Mouse (Mus musculus) erythroblast, embryonic 14.5 days (primary cell): ENCODE results near the gene Grik4. TPM values are rescaled to one million over a fixed set of nuclear protein-coding genes. Genes with fewer than 3 reads are reported as not detected.

ENCODE experiments used
- H3K27me3 ChIP-seq: 2 replicates; pipeline ENCODE4 v1.6.1; 2012; ENCODE audit warnings: inconsistent platforms; ENCODE audit not compliant: control insufficient read depth
- H3K36me3 ChIP-seq: 2 replicates; pipeline ENCODE4 v1.6.1; 2012; ENCODE audit warnings: mild to moderate bottlenecking, inconsistent platforms; ENCODE audit not compliant: control insufficient read depth
- H3K4me1 ChIP-seq: 2 replicates; pipeline ENCODE4 v1.6.1; 2012; ENCODE audit warnings: inconsistent platforms; ENCODE audit not compliant: control insufficient read depth
- H3K4me3 ChIP-seq: replicated peaks from 2 replicates; pipeline ENCODE3; 2012; ENCODE audit warnings: moderate library complexity, mild to moderate bottlenecking, inconsistent platforms
- H3K9me3 ChIP-seq: 2 replicates; pipeline ENCODE4 v1.6.1; 2012; ENCODE audit warnings: low read length, inconsistent platforms, mixed read lengths; ENCODE audit not compliant: control insufficient read depth
- GATA1 ChIP-seq: IDR thresholded peaks from 2 replicates; pipeline ENCODE4 v1.6.1; 2012; ENCODE audit warnings: low read length, inconsistent platforms, mixed read lengths
- TAL1 ChIP-seq: IDR thresholded peaks from 3 replicates; pipeline ENCODE4 v1.6.1; 2012; ENCODE audit warnings: low read length, inconsistent platforms, mixed read lengths
- polyA plus RNA-seq: library from polyadenylated mRNA; stranded (reverse); fragments of >175 nt; gene quantifications from 2 replicates; pipeline ENCODE4 v1.2.3, GENCODE M21; 2012

Grik4 gene
- polyA plus RNA-seq, 1 experiment: not detected

DNA sequence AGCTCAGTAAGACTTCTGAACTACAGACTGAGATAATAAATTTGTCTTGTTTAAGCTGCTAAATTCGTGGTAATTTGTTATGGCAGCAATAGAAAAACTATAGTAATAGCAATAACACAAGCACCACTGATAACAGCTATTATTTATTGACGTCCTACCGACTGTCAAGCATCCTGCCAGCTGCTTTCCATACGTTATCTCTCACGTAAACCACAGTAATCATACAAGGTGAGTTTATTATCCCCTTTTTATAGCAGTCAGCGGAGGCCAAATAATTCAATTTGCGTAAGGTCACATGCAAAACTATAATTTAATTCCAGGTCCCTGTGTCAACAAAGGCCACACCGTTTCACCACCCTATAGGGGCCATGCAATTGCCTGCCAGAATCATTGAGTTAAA is 147.0 kb downstream of the Grik4 start:
- Histone ChIP-seq H3K4me1 (no peaks in the 10 kb centered on the region), H3K27me3 (no peaks in the 10 kb centered on the region), H3K4me3 (no peak overlapping the region), H3K9me3 (no peaks in the 10 kb centered on the region), H3K36me3 (no peaks in the 10 kb centered on the region)
- no peak for TF ChIP-seq GATA1
- TF ChIP-seq TAL1: no peak

DNA sequence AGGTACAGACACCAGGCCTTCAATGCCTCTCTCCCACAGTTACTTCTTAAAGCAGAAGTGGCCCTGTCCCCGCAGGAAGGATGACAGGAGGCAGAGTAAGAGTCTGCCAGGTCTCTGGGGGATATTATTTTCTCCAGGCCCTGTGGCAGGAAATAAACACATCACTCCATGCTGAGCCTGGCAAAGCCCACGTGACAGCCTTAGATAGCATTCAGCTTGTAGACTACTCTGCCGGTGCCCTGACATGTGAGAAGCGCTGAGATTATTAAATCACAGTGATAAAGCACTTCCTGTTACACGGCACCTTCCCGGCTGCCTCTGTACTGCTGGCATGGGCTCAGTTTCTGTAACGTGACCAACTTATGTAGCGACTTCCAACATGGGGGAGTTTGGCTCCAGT is 148.4 kb downstream of the Grik4 start:
- Histone ChIP-seq H3K36me3 (no peaks in the 10 kb centered on the region), H3K9me3 (no peaks in the 10 kb centered on the region), H3K4me1 (no peaks in the 10 kb centered on the region), H3K27me3 (no peaks in the 10 kb centered on the region), H3K4me3 (no peak overlapping the region)
- no peak for TF ChIP-seq TAL1
- no peak for TF ChIP-seq GATA1

DNA sequence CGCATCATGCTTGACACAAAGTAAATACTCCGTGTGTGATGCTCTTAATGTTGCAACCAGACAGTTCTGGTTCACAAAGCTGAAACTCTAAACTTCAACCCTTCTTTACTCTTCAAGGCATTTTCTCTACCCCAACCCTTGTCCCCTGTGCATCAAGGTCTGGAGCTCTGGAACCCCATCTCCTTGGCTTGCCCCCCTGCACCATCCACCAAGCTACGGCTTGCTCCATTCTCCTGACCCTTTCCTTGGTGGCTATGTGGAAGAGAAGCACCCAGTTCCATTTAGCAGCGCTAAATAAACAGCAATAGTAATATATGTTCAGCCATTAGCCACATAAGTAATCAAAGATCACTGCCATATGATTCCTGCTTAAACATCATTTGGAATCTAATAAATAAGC is 150.3 kb downstream of the Grik4 start:
- H3K36me3 ChIP-seq: no peaks in the 10 kb centered on the region
- H3K4me3 ChIP-seq: no peak overlapping the region
- no peaks in the 10 kb centered on the region for H3K9me3 ChIP-seq
- no peaks in the 10 kb centered on the region for H3K4me1 ChIP-seq
- no peak for TF ChIP-seq GATA1
- TF ChIP-seq TAL1: no peak
- H3K27me3 ChIP-seq: no peaks in the 10 kb centered on the region

DNA sequence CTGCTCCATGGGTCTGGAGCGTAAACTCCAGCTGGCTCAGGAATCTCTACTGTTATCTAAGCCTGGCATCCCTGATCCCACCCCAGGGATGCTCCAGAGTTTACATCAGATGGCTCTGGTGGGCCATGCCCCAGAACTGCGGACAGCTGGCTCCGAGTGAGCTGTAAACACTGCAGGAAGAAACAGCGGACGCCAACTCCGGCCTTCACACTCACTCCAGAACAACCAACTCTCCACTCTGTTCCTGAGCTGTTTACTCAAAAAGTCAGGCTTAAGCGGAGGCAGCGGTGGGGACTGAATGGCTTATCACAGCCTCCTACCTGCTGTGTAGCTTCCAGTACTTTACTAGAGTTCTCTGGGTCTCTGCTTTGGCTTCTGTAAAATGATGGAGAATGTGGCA is 150.7 kb downstream of the Grik4 start:
- H3K27me3 ChIP-seq: no peaks in the 10 kb centered on the region
- TF ChIP-seq GATA1: no peak
- no peak for TF ChIP-seq TAL1
- H3K4me1 ChIP-seq: no peaks in the 10 kb centered on the region
- H3K36me3 ChIP-seq: no peaks in the 10 kb centered on the region
- no peak overlapping the region for H3K4me3 ChIP-seq
- H3K9me3 ChIP-seq: no peaks in the 10 kb centered on the region

DNA sequence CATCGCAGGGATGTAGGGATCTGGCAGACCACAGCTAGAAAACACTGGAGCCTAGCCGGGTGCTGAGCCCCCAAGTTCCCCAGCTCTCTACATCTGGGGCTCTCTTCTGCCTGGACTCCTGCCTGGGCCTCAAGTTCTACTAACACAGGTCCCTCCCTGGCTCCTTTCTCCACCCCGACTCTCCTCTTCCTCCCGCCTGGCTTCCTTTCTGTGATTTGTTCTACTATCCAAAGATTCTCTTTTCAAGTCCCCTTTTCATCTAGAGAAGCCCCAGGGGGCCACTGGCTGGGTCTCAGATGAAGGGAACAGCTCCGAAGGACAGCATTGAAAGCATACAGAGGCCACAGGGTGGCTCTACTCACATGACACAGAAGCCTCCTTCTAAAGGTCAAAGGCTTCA is 151.9 kb downstream of the Grik4 start:
- no peak for TF ChIP-seq TAL1
- TF ChIP-seq GATA1: no peak
- Histone ChIP-seq H3K4me3 (no peak overlapping the region), H3K9me3 (no peaks in the 10 kb centered on the region), H3K36me3 (no peaks in the 10 kb centered on the region), H3K27me3 (no peaks in the 10 kb centered on the region), H3K4me1 (no peaks in the 10 kb centered on the region)

DNA sequence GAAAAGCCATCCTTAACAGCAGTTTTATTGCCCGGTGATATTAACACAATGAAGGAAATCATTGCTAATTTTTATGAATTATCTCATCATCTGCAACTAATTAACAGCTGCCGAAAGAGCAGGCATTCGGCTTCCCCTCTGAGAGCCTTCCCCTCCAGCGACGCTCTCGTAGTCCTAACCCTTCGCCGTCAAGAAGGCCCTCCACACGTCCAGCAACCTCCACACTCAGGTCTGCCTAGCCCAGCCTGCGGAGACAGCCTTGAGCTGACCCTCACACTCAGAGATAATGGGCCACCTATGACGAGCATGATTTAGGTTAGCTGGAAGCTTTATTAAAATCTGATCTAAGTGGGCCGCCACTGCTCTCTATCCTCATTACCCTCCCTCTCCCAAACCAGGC is 152.5 kb downstream of the Grik4 start:
- Histone ChIP-seq H3K4me3 (no peak overlapping the region), H3K9me3 (no peaks in the 10 kb centered on the region), H3K4me1 (no peaks in the 10 kb centered on the region), H3K27me3 (no peaks in the 10 kb centered on the region), H3K36me3 (no peaks in the 10 kb centered on the region)
- TF ChIP-seq TAL1 (no peak), GATA1 (no peak)

DNA sequence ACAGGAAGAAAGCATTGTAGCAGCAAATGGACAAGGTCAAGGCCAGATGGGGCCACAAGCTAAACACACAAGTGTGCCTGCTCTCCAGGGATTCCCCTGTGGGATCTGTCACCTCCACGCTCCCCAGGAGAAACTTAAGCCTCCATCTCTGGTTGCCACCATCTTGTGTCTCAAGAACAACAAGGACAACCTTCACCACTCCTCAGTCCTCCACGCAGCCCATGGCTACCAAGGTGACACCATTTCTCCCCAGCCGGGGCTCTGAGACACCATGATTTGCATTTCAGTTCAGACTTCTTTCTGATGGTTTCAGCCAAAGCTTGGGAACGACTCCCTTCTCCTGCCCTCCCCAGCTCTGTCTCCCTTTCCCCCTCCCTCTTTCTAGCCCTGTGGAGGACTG is 152.9 kb downstream of the Grik4 start:
- Histone ChIP-seq H3K4me1 (no peaks in the 10 kb centered on the region), H3K36me3 (no peaks in the 10 kb centered on the region), H3K4me3 (no peak overlapping the region), H3K27me3 (no peaks in the 10 kb centered on the region), H3K9me3 (no peaks in the 10 kb centered on the region)
- no peak for TF ChIP-seq GATA1
- no peak for TF ChIP-seq TAL1

DNA sequence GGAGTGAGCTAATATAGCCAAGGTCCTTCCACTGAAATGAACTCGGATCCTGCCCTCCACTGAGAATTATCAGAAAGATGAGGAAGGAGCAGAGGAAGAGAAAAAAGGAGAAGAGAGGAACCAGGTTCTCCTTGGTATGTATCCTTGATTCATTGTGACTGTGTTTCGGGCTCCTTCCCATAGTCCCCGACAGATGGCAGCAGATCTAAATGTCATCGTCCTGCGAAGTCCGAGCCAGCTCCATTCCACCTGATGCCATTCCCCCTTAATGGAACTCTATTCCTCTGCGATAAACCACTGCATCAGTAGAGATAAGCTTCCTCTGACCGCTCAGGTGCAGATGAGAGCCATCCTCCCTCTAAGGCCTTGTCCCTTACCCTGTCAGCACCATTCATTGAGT is 155.8 kb downstream of the Grik4 start:
- Histone ChIP-seq H3K9me3 (no peaks in the 10 kb centered on the region), H3K27me3 (no peaks in the 10 kb centered on the region), H3K4me3 (no peak overlapping the region), H3K36me3 (no peaks in the 10 kb centered on the region), H3K4me1 (no peaks in the 10 kb centered on the region)
- TF ChIP-seq GATA1: no peak
- no peak for TF ChIP-seq TAL1

DNA sequence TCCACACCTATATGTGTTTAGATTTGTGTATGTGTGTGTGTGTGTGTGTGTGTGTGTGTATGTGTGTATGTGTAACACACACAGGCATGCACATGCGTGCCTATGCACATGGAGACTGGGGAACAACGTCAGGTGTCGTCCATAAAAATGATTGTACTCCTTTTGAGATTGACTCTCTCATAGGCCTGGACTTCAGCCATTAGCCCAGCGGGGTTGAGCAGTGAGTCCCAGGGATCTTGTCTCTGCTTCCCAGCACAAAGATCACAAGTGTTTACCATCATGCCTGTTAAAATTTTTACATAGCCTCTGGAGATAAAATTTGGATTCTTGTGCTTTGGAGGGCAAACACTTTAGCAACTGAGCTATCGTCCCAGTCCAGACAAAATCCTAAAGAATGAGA is 157.4 kb downstream of the Grik4 start:
- Histone ChIP-seq H3K36me3 (no peaks in the 10 kb centered on the region), H3K9me3 (no peaks in the 10 kb centered on the region), H3K27me3 (no peaks in the 10 kb centered on the region), H3K4me1 (no peaks in the 10 kb centered on the region), H3K4me3 (no peak overlapping the region)
- TF ChIP-seq TAL1: no peak
- TF ChIP-seq GATA1: no peak

DNA sequence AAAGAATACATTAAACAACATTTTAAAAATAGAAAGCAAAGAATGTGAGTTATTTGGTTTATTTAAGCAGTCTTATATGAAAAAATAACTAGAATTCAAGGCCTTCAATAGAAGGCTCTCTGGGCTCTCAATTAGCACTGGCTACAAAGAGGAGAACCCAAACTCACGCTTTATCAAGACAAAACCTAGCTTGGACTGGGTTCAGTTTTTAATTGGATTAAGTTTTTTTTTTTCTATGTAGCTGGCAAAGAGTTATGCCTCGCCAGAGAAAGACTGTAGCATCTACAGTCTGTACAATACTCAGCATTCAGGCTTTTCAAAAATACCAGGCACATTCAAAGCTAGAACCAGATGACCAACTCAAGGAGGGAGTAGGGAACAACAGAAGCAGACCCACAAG is 158.0 kb downstream of the Grik4 start:
- Histone ChIP-seq H3K9me3 (no peaks in the 10 kb centered on the region), H3K4me1 (no peaks in the 10 kb centered on the region), H3K27me3 (no peaks in the 10 kb centered on the region), H3K4me3 (no peak overlapping the region), H3K36me3 (no peaks in the 10 kb centered on the region)
- no peak for TF ChIP-seq TAL1
- no peak for TF ChIP-seq GATA1
